Mouse (Mus musculus): Measurements from ENCODE around the gene Lgr5.

GRCm38 (mm10) chr10:115413496-115413895 is 174.1 kb downstream of the Lgr5 start:
- TF ChIP-seq CTCF (IDR thresholded peaks at IDR 0.05; ENCODE audit: low read depth) = no peak
- no peak for TF ChIP-seq EP300 (IDR thresholded peaks at IDR 0.05; ENCODE audit: low read depth)
